Mouse (Mus musculus): ENCODE measurements around the gene 4921517D22Rik.

The 4921517D22Rik gene

DNA sequence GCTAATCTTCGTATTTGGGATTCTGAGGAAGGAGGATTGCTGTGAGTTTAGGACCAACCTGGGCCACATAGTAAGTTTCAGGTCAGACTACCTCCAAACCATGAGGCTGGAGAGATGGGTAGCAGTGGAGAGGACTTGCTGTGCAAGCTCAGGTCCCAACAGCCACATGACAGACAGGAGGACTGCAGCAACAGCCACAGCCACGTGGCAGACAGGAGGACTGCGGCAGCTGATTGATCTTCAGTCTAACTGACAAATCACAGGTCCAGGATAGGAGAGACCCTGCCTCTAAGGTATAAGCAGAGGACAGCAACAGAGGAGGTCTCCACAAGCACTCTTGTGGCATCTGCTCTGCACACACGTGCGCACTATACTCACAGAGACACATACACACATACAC, 36.1 kb downstream of the 4921517D22Rik start:
- DNase-seq, result no peak

DNA sequence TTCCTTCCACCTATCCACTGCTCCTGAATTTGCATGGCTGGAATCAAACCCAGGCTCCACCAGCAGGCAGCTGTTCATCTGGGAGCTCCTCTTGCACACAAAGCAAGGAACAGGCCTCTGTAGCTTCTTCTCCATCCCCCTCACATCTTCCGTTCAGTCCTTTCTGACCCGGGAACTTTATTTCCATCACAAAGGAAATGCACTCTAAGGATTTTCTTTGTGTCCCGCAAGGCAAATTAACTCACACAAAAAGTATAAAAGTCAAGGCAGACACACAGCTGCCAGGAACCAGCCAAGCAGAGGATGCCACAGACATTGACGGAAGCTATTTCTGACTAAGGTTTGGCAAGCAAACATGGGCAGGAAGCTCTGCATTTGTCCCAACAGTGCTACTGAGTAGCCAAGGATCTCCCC, 36.9 kb downstream of the 4921517D22Rik start:
- DNase-seq, result no peak

DNA sequence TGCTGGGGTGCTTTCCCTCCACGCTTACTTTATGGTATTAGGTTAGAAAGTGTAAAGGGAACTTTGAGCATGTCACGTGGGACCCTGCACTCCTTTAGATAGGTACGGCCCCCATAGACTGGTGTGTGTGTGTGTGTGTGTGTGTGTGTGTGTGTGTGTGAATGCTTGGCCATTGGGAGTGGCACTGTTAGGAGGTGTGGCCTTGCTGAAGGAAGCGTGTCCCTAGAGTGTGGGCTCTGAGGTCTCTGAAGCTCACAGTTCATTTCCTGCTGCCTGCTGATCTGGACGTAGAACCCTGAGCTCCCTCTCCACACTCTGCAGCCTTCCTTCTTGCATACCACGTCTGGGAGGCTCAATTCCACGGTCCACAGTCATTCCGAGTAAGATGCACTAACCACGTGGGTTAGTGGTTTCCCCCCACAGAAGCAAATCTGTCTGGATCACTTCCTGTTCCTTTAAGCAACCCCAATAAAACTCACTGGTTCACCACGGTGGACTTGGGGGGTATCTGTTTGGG, 37.5 kb downstream of the 4921517D22Rik start:
- DNase-seq, result no peak

DNA sequence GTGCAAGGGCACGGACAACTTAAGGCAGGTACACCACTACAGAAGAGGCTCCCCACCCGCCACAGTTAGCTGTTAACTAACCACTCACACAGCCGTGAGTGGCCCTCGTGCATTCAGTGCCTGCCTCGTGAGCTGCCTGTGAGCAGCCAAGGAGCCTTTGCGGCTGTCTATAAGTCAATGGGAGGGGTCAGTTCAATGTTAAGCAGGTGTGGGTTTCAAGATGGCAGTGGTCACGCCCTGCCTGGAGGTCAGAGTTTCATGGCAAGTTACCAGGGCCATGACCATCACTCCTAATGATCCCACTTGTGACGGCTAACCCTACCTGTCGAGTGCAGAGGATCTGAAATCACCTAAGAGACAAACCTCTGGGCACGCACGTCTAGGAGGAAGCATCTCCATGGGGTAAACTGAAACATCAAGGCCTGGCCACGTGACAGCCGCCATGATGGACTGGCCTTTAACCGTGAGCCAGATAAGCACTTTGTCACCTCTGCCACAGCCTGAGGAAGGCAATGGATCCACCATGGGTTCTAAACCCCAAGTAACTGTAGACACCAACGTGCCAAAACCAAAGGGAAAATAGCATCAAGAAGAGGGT, 38.1 kb downstream of the 4921517D22Rik start:
- DNase-seq, result no peak

DNA sequence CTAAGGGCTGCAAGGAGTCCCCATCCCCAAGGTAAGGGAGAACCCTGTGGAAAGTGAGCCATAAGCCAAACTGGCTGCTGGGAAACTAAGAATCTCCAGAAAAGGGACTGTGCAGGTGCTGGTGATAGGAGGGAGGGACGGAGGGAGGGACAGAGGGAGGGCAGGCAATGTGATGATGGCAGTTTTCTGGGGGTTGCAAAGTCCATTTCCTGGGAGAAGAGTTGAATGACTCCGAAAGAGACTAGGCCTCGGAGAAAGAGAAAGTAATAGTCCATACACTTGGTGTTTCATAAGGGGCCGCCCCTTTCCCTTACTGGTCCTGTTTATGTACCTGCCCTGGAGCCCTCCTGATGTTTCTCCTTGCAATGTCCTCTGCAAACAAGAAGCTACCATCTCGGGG, 39.4 kb downstream of the 4921517D22Rik start:
- DNase-seq, result no peak

DNA sequence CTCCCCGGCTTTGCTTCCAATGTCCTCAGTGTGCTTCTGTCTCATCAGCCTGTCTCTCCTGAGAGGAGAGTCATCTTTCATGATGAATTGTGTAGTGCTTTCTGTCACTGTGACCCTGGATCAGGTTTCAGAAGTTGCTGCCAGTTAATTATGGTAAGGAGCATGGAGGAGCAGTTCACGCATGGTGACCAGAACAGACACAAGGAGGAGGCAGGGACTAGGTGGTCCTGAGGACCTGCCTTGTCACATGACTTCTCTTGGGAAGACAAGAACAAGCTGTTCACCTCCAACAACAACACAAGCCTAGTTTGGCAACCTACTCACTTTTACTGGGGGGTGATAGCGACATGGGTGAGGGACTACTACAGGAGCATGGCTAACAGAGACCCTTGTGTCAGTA, 40.8 kb downstream of the 4921517D22Rik start:
- no peak for DNase-seq

DNA sequence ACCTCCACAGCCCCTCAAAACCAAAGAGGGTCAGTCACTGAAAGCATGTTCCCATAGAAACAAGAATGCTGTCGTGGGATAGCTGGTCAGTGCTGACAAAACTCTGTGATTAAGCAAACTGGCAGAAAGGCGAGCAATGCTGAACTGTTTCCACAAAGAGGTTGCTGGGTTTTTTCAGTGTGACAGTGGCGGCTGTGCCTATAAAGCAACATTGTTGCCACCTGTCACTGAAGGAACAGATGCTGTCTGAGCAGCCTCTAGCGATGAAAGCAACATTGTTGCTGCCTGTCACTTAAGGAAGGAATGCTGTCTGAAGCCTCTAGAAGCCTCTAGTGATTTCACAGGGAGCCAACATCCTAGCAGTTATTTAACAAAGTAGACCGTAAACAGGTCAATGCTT, 41.3 kb downstream of the 4921517D22Rik start:
- DNase-seq, result no peak

DNA sequence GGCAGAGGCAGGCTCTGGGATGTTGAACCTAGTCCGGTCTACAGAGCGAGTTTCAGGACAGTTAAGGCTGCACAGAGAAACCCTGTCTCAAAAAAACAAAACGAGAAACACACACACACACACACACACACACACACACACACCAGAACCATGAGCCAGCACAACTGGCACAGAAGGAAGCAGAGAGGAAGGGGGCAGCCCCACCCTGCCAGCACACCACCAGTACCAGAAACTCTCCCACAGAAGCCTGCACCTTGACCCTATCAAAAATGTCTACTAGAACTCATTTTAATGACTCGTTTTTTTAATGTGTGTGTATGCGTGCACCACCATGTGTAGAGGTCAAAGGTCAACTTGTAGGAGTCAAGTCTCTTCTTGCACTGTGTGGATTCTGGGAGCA, 44.1 kb downstream of the 4921517D22Rik start:
- no peak for DNase-seq

DNA sequence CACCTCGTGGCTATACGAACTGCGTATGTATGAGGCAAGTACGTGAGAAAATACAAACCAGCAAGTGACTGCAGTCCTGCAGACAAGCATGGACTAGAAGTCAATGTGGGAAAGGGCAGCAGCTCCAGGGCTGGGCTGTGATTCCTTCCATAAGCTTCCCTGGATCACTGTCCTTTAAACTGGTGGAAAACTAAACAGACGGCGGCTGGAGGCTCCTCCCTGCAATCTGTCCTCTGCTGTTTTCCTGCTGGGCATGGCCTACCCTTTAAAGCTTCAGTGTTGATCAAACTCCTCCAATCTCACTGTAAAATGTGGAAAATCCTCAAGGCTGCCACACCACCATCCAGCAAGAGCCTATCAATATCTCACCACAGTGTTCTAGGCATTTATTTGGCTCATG, 45.3 kb downstream of the 4921517D22Rik start:
- DNase-seq, result peak; percentile 44 to 62

DNA sequence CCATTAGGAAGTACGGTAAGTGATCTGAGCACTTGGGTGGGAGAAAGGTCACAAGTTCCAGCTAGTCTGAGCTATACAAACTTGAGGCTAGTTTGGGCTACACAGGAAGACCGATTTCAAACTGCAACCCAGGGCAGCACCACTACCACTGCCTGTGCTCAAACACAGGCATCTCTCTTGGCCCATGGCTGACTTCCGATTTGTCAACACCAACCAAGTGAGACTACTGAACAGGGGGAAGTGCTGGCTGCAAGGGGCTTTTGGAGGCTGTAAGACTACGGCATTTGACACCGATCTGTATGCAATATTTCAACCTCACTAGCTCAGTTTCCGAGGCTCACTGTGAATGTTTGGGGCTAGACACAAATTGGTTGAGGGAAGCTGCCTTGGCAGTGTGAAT, 46.4 kb downstream of the 4921517D22Rik start:
- no peak for DNase-seq

DNA sequence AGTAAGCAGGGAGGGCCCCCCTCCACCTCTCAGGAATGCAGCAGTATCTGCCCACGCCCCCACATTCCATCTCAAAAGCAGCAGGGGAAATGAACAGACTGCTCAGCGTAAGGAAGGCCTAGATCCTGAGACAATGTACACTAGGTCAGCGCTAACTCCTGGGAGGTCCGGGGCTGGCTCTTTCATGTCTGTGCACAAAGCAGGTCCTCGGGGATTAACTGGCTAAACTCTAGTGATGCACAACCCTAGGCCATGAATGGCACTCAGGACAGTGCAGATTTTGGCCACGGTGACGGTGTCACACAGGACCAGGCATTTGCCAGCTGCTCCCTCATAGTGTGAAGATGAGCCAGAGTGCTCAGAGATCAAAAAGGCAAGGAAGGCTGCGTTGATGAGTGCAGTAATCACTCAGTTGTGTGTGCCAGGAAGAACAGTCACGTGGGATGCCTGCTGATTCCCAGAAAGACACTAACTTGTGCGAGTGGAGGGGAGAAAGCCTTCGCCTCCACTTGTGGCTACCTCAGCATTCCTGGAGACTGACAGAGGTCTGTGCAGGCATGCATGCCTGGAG, 47.1 kb downstream of the 4921517D22Rik start:
- DNase-seq, result no peak

DNA sequence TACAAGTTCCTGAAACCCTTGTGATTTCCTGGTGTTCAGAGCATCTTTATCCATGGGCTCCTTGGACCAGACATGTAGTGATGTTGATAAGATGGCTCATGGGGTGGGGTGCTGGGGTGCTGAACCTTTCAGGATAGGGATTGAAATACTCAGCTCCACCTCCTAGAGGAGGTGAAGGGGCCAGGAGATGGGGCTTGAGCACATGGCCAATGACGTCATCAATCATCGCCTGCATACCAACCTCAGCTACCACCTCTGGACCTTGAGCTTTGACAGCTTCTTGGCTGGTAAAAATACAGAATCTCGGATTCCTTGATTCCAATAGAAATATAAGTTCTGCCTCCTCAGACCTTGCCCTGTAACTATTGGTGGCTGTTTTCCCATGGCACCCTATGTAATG, 48.4 kb downstream of the 4921517D22Rik start:
- no peak for DNase-seq

DNA sequence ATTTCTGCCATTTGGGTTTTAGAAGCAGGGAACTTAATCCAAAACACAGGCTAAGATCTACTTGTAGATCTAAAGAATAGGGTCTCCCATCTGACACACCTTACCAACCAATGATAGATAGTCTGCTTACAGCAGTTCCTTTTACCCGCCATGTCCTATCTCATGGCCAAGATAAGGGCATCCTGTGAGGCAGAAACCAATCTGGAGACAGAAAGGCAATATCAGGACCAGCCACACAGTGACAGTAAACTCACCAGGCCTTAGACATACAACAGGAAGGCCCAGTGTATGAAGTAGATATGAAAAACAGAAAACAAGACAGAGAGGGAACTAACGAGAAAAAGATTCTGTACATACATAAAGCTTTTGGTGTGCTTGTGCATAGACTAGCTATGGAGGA, 51.1 kb downstream of the 4921517D22Rik start:
- DNase-seq, result no peak

DNA sequence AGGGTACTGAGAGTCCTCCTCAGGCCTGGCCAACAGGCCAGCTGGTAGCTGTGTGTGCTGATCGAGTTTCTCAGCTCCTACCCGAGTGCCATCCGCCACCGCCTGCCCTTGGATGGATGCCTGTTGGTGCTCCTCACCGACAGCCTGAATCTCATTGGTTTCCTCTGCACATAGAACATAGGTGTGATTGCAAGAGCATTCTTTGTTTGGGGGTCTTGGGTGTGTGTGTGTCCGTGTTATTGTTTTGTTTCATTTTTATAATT, 53.8 kb downstream of the 4921517D22Rik start:
- DNase-seq, result peak; percentile 90 to 91

DNA sequence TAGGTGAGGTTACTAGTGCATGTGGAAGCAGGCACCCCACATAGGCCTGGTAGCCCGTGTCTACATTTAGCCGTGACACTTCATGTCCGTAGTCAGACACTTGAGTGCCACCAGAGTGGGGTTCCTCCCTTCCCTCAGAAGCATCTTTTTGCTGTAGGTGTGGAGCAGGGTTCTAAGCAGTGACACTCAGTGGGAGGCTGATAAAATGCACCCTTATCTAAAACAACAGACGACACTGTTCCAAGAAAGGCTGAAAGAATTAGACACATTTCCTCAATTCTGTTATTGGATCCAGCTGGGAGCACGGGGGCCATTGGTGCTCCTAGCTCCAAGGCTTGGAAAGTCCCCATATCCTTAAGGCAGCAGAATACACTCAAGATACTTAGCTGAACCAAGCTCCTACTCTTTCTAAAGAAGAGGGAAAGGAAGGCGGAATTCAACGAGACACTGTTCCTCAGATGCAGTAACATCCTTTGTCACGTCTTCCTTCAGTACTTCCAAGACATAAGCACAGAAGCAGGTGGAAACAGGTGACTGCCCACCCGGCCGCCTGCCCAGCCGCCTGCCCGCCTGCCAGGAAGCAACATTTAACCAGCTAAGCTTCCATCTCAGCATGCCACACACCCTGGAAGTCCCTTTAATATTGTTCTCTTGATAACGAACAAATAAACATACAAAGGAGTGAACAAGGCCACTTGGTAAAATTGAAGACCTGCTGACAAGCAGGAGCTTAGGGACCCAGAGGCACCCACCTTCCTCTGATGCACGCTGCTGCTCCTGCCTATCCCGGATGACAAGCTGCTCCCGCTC, 54.3 kb downstream of the 4921517D22Rik start:
- DNase-seq, result peak; percentile 76 to 84

DNA sequence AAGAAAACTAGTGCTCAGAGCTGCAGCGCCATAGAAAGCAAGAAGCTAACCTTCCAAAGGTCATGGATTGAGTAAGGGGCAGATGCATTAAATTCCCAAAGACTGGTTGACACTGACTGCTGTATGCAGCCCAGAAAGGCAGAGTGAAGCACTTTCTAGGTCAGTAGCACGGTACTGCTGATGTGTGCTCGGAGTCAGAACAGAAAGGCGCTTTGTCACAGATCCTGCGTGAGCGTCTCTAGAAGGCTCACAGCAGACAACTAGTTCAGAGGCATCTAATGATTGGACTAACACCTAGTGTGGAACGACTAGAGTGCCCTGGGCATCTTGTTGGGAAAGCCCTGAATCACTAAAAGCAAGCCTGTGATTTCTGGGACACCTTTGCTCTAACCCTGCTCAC, 56.1 kb downstream of the 4921517D22Rik start:
- no peak for DNase-seq
